In genomic region chr3:157664486-157665041, GRCm38 (mm10) we compare ENCODE assay signal across 18 mouse cellular contexts.
"Had no signal": no experiment of that assay in that cellular context is flagged by ENCODE, and none has a peak within 500 bp of the region (broad histone marks: within the 10 kb centered on the region; RNA-seq: fewer than 3 reads in every experiment).

No protein-coding gene starts in this region.

- H3K4me1 ChIP-seq: midbrain, embryonic 12.5 days; neural tube, embryonic 13.5 days; neural tube, embryonic 15.5 days had no signal

- H3K27ac ChIP-seq: midbrain, embryonic 10.5 days; midbrain, embryonic 12.5 days; neural tube, embryonic 13.5 days; neural tube, embryonic 15.5 days had no signal

- H3K27me3 ChIP-seq: midbrain, embryonic 12.5 days; neural tube, embryonic 13.5 days; neural tube, embryonic 15.5 days had no signal

- H3K9ac ChIP-seq: lung, embryonic 14.5 days; midbrain, embryonic 12.5 days; neural tube, embryonic 13.5 days; neural tube, embryonic 15.5 days had no signal

- DNase-seq: lung, embryonic 14.5 days; lung, postnatal 10 days; lung, postnatal 4 days; midbrain, embryonic 14.5 days; retina, postnatal 1 day; right cerebral cortex, adult 18-20 months; right cerebral cortex, postnatal 25 days; right cerebral cortex, postnatal 4 days; spleen, adult 18-20 months; thymus, adult 18-20 months; thymus, postnatal 14 days; thymus, postnatal 36 days had no signal

- H3K4me2 ChIP-seq: lung, embryonic 14.5 days; midbrain, embryonic 12.5 days; neural tube, embryonic 13.5 days; neural tube, embryonic 15.5 days had no signal

- ATAC-seq: midbrain, embryonic 16.5 days had no signal

- H3K4me3 ChIP-seq: midbrain, embryonic 10.5 days; midbrain, embryonic 12.5 days; myocyte; neural tube, embryonic 13.5 days; neural tube, embryonic 15.5 days had no signal

- H3K9me3 ChIP-seq: midbrain, embryonic 10.5 days; midbrain, embryonic 12.5 days; neural tube, embryonic 13.5 days; neural tube, embryonic 15.5 days had no signal

- H3K36me3 ChIP-seq: midbrain, embryonic 10.5 days; midbrain, embryonic 12.5 days; neural tube, embryonic 13.5 days; neural tube, embryonic 15.5 days had no signal
